Mouse (Mus musculus) liver, postnatal 0 days (tissue): Measurements from ENCODE around the gene Prr23a2.

Experiments
- CTCF ChIP-seq: sonication (generic); IDR thresholded peaks from 2 replicates; pipeline ENCODE4 v1.5.1; 2016; ENCODE audit warnings: antibody characterized with exemption, low read depth
- EP300 ChIP-seq: IDR thresholded peaks from 2 replicates; pipeline ENCODE4 v1.6.1; 2016; ENCODE audit warnings: antibody characterized with exemption, low read depth, mild to moderate bottlenecking

GRCm38 (mm10) chr9:98837537-98838074 lies 18.7 kb upstream of the Prr23a2 start:
- TF ChIP-seq EP300 (no peak), CTCF (no peak)
